Mouse (Mus musculus) 3134 (cell line): ENCODE data around the gene Phf2.

Experiments used
- DNase-seq: peaks from one replicate; pipeline ENCODE4 v3.0.0-alpha.2; 2011; ENCODE audit warnings: low spot score; ENCODE audit not compliant: insufficient read length; ENCODE audit errors: extremely low read depth

The Phf2 gene

GRCm38 (mm10) chr13:48756769-48757168, 114.2 kb downstream of the Phf2 start:
- DNase-seq, result no peak
